Mouse (Mus musculus) megakaryocyte, embryonic 14.5 days (primary cell): ENCODE data around the gene Chd2.

Experiments
- FLI1 ChIP-seq: IDR thresholded peaks from 2 replicates; pipeline ENCODE4 v1.6.1; 2012; ENCODE audit warnings: low read length, inconsistent platforms, mixed read lengths
- GATA1 ChIP-seq: IDR thresholded peaks from 3 replicates; pipeline ENCODE4 v1.6.1; 2012; ENCODE audit warnings: mixed read lengths, low read length, inconsistent platforms, borderline replicate concordance

DNA sequence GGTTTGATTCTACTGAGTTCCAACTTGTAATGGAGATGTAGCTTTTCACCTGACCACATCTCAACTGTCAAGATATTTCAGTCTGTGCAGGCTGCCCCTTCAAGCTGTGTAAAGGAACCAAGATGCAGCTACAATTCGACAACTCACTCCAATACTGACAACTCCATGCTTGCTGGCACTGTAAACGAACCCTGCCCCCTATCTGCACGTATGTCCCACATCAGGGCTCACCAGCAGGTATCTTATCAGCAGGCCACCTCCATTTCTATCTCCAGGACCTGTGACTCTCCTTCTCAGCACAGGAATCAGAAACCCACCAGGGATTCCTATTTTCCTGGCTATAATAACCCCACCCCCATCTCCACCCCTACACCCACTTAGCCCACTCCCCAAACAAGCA is 113.1 kb downstream of the Chd2 start:
- TF ChIP-seq GATA1 (no peak), FLI1 (no peak)
